Mouse (Mus musculus) lung, adult 18-20 months (tissue): ENCODE data around the gene Tmem88.

Experiments used
- DNase-seq, 2 experiments: peaks; one replicate each; pipeline ENCODE4 v3.0.0; 2022; ENCODE audit warnings: mixed read lengths in 2 of 2

The Tmem88 gene

DNA sequence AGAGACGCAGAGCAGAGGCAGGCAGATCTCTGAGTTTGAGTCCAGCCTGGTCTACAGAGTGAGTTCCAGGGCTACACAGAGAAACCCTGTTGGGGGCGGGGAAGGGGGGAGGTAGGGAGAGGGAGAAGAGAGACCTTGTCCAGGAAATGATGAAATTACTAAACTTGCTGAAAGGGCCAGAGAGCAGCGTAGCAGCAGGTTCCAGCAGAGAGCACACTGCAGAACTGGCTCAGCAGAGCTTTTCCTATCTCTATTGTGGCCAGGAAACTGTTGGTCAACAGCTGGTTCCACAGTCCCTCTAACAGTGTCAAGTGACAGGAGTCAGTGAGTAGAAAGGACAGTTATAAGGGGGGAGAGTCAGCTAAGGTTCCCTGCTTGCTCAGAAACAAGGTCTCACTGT lies 18.4 kb downstream of the Tmem88 start:
- DNase-seq, result no peak

DNA sequence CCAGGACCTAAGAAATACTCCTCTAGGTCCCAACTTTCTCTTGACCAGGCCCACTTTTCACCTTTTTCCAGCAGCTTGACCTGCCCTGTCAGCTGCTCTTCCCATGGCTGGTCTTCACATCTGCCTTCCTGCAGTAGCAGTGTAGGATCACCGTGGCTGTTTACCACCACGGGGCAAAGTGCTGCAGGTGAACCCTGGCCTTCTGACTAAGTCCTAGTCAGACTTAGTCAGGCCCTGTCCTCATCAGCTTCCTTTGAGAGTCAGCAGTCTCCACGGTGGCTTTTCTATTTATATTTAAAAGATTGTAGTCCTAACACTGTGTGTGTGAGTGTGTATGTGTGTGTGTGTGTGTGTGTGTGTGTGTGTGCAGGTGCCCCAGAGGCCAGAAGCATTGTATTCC lies 20.3 kb downstream of the Tmem88 start:
- DNase-seq, result no peak

DNA sequence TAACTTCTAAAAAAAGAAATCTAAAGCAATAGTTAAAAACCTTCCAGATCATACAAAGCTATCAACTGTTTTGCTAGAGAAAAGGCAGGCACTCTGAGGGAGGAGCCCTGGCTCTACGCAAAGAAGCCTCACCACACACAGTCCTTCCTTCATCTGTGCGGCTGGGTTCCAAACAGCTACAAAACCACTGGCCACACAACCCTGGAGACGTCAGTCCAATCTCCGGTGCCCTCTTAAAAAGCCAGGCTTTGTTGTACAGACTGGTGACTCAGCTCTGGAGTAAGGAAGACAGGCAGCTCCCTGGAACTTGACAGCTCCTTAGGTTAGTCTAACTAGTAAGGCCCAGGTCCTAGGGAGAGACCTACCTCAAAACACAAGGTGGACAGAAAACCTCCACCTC lies 22.4 kb downstream of the Tmem88 start:
- no peak for DNase-seq

DNA sequence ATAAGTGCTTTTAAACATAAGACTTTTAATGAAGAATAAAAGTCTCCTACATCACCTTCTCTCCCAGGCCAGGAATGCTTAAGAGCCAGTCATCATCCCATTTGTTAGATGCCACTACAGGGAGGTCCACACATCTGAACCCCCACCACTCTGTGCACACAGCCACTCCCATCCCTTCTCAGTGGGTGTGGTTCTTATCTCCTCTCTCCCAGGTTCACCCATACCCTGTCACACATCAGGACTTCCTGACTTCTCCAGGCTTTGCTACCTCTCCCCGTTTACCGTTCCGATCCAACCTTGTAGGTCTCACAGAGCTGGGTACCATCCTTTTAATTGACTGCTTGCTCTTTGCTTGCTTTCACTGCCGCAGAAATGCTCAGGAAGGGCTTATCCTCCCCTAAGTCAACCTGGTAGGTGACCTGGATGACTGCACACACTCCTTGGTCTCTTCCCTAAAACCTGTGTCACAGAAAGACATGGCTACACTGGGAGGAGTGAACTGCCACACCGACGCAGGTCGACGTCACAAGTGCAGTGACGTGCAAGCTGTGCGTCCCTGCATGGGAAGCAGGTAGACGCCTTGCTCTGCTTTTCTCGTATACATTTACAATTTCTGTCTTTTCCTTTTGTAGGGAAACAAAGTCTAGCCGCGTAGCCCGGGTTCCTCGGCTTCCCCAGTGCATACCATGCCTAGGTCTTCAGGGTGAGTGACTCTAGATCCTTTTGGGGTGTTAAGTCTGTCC lies 24.6 kb downstream of the Tmem88 start:
- no peak for DNase-seq

DNA sequence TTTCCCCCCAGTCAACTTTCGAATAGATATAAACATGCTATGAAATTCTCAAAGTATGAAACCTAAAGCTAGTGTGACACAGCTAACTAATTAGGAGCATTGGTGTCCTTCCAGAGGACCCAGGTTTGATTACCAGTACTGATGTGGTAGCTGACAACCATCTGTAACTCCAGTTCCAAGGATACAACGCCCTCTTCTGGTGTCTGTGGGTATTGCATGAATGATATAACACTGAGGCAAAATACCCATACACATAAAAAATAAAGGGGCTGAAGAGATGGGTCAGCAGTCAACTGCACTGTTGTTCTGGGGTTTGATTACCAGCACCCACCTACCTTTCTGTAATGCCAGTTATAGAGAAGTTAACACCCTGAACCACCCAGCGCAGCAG lies 25.3 kb downstream of the Tmem88 start:
- DNase-seq, result peak in 1 of 2 experiments; percentile 15

DNA sequence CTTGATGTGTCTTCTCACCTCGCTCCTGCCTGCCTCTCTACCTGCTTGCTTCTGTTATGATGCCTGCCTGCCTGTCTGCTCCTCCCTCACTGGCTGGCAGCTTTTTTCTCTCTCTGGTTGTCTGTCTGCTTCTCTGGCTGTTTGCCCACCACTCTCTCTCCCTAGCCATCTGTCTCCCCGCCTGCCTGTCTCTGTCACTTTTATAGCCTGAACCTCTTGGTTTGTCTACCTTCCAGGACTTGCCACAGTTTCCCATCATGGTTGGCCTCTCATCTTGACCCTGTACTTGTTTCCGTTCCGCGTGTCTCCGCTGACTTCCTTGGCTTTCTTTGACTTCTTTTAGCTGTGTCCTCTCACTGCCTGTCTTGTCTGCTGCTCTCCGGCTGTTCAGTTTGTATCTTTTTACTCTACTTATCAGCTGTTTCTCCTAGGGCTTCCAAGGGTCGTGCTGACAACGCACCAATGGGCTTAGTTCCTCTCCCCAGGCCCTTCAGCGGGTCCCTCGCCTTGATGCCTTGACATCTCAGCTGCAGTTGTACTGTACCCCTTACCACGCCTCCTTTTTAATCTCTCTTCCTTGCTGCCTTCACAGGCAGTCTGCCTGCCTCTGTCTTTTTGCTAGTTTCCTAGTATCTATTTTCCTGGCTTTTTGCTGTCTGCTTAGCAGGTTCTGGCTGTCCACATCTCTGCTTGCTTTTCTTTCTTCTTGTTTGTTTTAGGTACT lies 25.8 kb downstream of the Tmem88 start:
- DNase-seq, result no peak

DNA sequence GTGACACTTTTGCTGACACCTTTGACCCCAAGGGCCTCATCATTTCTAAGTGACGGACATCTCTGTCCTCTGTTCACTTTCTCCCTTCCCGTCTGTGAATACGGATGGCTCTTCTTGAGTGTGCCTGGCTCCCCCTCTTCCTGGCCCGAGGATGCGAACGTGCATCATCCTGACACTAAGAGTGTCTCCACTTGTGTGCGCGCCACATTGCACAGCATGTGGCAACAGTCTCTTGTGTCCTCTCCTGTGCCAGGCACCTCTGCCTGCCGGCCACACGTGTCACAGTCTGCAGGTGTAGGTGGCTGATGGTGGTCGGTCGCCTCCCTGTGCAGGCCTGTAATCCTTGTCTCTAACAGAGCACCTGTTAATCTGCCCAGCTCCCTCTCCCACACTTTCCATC lies 26.4 kb downstream of the Tmem88 start:
- DNase-seq, result no peak

DNA sequence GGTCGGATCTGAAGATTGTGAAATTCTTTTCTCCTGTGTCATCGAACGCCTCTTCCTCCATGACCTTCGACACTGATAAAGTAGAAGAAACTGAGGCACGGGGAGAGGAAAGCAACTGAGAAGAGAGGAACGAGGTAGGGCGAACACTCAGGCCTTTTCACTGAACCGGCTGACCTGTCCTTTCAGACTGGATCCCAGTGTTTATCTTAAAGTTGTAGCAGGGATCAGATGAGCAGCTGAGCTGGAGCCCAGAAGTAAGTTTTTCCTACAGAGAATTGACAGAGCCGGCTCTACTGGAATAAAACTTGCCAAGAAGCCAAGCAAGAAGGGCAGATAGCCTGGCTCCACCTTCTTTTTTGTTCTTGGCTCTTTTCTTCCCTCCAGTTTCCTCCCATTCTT lies 27.2 kb downstream of the Tmem88 start:
- DNase-seq, result peak in 1 of 2 experiments; percentile 14

DNA sequence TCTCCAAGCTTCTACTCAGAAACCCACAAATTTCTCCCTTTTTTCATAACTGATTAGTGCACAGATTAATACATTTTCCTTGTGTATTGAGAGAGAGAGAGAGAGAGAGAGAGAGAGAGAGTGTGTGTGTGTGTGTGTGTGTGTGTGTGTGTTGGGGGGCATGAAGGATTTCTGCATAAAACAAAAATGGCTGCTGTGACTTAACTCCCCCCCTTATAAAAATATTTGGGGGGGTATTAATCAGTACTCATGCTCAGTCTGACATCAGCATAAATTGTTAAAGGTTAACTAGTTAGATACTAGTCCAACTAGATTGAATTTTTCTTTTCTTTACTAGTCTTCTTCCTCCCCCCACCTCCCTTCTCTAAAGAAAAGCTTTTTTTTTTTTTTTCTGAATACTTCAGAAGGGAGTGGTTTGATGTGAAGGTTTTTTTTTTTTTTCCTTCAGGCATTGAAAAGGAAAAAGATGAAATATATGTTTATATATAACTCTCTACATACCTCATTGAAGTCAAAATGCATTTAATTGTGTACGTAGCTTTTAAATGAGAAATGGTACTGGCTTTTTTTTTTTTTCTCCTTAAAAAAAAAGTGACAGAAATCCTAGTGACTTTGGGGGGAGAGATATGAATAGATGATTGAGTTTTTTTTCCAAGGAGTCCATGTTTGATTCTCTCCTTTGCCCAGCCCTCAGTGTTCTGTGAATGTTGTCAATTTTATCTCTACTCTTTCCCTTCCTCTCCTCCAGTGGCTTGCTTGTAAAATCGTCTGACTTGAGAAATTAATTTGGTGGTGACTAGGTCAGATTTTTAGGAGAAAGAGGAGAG lies 27.8 kb downstream of the Tmem88 start:
- DNase-seq, result no peak

DNA sequence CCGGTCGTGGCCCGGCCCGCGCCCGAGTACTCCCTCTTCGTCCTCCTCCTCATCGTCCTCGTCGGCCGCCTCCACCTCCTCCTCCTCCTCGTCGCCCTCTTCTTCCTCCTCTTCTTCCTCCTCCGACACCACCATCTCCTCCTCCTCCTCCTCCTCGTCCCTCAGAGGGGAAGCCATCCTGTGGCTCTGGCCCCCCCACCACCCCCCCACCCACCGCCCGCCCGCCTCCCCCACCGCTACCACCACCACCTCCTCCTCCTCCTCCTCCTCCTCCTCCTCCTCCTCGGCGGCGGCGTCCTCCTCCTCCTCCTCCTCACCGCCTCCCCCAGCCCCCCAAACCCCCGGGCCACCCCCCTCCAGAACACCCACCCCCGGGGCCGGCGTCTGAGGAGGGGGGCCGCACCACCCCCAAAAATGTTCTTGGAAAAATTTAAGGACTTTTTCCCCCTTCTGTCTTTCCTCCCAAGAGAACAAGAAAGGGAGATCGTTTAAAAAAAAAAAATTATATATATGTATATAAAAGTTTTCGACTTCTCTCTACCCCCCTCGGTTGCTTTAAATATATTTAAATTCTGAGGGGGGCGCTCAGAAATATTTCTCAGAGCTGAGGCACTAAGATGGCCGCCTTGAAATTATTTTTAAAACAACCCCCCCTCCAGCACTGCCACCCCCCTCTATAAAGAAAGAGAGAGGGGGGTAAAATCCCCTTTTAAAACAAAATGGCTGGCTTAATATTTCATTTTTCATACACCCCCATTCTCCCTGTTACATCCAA lies 28.6 kb downstream of the Tmem88 start, which contains the start of gene Chd3:
Chd3 (minus strand) TSS at position 192 of the 775 bp plus-strand sequence.
- peak; percentile 33 to 37 for DNase-seq

DNA sequence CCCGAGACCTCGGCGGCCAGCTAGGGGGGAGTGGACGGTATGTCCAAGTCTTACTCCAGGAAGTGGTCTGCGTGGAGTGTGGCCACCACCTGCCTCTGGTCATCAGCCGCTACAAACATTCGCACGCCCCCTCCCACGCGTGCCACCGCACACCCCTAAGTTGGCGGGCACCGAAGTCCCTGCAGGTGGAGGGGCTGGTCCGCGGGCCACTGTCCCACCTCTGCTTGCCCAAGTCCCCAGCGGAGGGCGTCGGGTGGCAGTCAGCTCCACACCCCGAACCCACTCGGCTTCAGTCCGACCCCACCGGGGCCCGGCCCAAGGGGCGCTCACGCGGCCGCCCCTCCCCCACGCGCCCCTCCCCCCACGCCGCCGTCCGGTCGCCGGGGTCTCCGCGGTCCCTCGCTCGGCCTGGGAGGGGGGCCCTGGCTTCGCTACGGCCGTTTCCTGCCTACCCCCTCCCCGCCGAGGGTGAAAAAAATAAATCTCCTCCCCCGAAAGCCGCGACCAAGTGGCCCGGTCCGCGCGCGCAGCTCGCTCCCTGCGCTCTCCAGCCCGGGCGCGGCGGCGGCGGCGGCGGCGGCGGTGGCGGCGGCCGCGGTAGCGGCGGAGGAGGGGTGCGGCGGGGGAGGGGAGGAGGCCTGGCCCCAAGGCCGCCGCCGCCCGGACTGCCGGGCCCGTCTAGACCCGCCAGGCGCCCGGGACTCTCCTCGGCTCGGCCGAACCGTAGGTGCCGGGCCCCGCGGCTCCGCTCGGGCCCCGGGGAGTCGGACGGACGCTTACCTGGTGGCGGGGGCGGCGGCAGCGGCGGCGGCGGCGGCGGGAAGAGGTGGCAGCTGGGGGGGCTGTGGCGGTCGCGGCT lies 29.4 kb downstream of the Tmem88 start:
- peak; percentile 30 to 50 for DNase-seq

DNA sequence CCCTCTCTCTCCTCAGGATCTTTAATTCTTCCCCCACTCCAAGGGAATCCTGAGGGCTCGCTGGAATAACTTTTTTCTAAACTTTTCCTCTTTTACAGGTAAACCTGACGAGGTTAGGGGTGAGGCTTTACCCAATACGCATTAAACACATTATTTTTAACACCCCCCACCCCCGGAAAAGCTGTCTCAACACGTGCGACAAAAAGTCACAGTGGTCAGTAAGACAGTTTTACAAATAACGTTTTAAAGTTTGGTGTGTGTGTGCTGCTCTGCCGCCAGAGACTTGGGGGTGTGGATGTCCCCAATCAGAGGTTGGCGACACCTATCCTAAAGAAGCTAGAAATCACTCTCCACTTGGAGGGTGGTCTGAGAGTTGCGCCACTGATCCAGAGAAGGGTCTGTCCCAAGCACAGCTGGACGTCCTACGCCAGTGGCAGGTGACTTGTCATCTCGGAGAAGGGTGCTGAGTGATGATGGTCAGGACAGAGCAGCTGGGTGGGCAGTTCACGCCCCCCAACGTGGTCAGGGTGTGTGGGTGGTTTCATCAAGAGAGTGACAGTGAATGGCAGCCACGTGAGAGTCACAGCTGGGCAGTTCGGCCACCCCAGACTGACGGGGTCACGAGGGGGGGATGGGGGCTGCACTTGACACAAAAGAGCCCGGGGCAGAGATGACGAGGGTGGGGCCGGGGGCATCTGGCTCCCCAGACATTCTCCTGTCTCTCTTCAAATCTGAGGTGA lies 30.2 kb downstream of the Tmem88 start:
- peak; percentile 54 to 60 for DNase-seq

DNA sequence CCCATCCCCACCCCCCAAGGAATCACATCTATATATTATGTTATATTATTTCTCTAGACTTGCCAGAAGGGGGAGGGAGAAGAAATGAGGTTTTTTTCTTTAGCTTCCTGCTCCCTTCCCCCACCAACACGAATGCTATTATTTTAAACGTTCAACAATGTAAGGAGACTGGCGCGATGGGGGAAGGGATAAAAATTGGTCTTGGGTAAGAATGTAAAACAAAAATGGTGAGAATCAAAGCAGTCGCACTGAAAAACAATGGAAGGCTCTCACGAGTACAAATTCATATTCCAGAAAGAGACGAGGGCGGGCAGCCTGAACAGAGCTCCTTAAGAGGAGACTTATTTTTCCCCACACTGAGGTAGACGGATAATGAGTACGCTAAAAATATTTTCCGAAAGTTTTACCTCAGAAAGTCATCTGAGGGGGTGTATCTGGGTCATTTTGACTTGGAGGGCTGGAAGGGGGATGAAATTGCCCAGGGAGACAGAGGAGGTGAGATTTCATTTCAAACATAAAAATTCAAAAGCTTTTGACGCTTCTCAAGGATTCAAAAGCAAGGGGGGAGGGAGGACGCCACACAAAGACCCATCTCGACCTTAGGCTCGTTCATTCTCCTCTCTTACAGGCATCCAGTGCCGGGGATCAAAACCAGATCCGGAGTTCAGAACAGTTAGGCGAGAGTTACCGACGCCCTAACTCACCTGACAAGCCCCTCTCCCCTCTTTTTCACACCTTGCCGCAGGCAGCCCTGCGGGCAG lies 31.0 kb downstream of the Tmem88 start:
- peak in 1 of 2 experiments; percentile 16 for DNase-seq

DNA sequence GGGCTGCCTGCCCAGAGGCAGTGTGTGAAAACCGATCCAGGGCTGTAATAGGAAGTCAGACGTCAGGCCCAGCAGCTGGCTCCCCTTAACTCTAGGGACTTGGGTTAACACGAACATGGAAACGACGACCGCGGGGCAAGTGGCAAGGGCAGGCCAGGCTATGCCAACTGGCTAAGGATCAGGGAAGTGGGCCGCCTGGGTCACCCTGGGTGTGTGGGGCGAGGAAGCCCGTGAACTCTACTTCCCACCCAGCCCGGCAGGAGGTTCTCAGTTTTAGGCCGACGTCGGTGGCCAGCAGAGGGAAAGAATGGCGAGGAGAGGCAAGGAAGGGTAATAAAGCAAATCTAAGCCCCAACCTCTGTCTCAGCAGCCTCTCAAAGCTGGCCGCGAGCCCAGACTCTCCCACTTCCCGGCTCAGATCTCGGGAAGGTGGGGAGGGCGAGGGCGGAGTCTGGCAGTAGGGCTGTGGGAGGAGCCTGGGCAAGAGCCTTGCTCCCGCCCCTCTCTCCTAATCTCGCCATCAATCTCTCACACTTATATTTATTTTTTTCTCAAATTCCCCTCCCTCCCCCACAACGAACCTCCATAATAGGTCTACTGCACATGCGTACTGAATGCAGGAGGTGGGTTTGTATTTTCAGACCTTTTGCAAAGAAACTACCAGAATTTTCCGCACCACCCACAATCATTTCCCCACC lies 31.7 kb downstream of the Tmem88 start:
- DNase-seq, result peak; percentile 97 to 98

DNA sequence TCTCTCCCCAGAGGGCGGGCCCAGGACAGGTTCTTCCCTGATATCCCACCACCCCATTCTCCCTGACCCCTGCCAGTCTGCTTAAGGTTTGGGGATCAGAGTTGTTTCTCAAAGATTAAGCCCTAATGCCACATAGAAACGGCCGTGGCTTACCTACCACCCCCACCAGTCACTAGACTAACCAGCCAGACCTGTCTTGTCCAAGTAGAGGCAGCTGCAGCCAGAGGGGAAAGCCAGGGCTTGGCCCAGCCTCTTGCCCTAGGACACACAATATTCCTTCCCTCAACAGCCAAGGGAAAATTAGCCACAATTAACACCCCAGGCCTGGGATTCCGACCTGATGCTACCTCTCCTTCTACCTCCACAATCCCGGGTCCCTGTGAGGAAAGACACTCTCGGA lies 32.3 kb downstream of the Tmem88 start:
- DNase-seq, result peak; percentile 60 to 68

DNA sequence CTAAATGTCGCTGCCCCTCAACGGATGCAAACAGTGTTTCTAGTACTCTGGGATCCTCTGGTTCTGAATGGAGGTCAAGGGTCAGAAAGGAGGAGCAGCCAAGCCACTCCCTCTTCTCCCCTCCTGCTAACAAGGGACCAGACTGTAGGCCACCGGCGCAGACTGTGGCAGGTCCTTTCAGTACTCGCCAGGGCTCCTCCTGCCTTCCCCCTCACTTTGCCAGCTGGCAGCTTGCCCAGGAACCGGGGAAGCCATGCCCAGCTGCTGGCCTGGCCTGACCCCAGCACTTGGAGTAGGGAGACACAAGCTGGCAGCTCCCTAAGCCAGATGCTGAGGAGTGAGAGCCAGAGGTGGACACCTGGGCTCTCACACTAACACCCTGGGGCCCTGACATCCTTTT lies 33.1 kb downstream of the Tmem88 start:
- DNase-seq, result peak; percentile 98 to 99

DNA sequence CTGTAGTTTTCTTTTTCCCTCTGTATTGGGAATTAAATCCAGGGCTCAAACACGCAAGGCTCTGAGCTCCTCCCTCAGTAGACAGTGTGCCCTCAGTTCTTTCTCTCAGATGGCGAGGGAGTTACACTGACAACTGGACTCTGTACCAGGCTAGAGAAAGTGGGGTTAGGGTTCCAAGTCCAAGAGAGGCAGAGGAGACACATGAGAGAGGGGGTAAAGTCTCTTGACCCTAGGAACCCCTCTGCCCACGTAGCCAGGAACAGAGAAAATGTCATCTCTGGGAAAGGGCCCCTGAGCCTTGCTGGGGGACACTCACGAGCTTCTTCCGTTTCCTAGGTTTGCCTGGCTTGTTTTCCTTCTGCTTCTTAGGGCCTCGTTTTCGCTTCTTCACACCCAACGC lies 33.7 kb downstream of the Tmem88 start:
- no peak for DNase-seq

DNA sequence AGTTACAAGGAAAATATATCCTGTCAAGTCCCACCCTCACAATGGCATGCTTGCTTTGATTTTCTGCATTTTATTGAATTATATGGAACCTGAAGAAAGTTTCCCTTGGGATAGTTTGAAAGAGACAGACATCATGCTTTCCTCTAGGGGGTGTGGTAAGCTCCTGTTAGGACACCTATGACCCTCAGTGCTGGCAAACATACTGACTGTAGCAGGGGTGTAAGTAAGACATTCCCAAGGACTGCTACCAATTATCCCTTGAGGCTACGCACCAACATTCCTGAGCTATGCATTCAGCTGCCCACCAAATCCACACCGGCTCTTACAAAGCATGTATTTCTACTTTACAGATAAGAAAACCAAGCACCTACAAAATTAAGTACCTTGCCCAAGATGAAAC lies 35.6 kb downstream of the Tmem88 start:
- DNase-seq, result no peak

DNA sequence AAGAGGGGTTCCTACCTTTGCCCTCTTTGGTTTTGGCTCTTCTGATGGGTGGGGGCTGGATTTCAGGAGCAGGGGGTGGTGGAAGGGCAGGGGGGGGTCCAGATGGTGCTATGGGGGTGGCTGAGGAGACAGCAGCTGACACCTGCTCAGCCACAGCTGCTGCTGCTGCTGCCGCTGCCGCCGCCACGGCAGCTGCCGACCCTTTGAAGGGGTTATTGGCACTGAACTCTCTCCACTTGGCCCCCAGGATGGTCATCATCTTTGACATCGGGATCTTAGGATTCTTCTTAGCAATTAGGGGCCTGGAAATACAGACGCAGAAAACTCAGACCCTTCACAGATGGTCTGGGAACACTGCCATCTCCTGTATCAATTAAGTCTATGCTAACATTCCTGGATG lies 36.0 kb downstream of the Tmem88 start:
- no peak for DNase-seq

DNA sequence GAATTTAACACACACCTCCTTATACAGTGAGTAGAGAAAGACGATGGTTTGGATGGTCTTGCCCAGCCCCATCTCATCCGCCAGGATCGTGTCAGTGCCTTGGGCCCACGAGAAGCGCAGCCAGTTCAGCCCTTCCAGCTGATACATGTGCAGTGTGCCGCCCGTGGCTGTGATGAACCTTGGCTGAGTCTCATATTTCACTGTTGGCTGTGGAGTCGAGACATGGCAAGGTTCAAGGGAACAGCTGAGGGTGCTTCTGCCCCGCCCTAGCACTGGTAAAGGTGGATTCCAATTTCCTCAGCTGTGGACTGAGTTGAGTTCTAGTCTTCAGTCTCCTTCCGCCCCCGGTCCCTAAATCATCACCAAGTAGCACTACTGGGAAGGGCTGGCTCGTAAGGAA lies 40.3 kb downstream of the Tmem88 start:
- no peak for DNase-seq
